ENCODE assay signal across 8 mouse cellular contexts in the genomic region with DNA sequence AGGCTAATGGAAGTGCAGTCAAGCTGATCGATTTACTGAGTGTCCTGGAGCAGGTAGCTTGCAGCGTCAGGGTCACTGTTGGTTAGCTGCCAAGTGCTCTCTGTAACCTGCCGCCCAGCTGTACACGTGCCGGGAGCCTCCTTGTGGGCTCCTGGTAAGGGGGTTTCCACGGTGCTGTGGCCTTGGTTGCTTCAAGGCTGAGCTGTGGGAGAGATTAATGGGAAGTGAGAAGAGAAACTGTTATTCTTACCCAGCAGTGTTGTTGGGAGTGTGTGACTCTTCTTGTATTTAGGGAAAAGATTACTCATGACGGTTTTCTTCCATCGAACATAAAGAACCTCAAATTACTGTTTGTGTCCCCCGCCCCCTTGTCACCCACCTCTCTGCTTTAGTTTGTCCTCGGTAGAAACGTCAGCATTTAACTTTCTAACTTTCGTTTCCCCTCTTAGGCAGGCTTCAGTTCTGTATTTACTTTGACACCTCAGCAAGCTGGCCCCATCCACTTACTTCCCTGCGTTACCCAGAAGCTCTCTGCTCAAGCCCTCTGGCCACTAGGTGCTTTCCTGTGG.
A peak's percentile ranks its signal among the peaks of the same experiment; 100 is the strongest.
DNase-seq lines count a peak whose midpoint lies in the region; ATAC-seq and TF ChIP-seq lines count a peak whose summit lies in the region.

No protein-coding gene starts in this region.

- peaks cover 5% of the 10 kb centered on the region for H3K4me1 ChIP-seq in midbrain, postnatal 0 days (ENCODE audit: insufficient read depth, low read length)
- H3K4me1 ChIP-seq in midbrain, embryonic 14.5 days (ENCODE audit: control insufficient read depth, insufficient read depth, low read length) = no peaks in the 10 kb centered on the region

- no peaks in the 10 kb centered on the region for H3K36me3 ChIP-seq in midbrain, postnatal 0 days (ENCODE audit: insufficient read depth, low read length)
- 0 out of 2 replicates have a peak, but pooled peaks cover 3% of the 10 kb centered on the region for H3K36me3 ChIP-seq in midbrain, embryonic 14.5 days (ENCODE audit: control insufficient read depth, insufficient read depth, low read length)

- no peak overlapping the region for H3K4me3 ChIP-seq in midbrain, postnatal 0 days (ENCODE audit: low read depth, low read length)
- no peak overlapping the region for H3K4me3 ChIP-seq in midbrain, embryonic 14.5 days (replicated peaks; ENCODE audit: low read depth, low read length)

- no peak overlapping the region for H3K9ac ChIP-seq in midbrain, postnatal 0 days (replicated peaks; ENCODE audit: low read length, poor library complexity, severe bottlenecking)
- no peak overlapping the region for H3K9ac ChIP-seq in midbrain, embryonic 14.5 days (replicated peaks; ENCODE audit: low read length)

- peak; percentile 35 for DNase-seq in midbrain, postnatal 0 days (ENCODE audit: low spot score)
- DNase-seq in midbrain, embryonic 14.5 days = no peak
- peak; percentile 42 for DNase-seq in brain, embryonic 14.5 days (ENCODE audit: low read depth)
- DNase-seq in kidney, postnatal 10 days = peak; percentile 55
- DNase-seq in spleen, adult 12 weeks (ENCODE audit: low spot score) = peak; percentile 24
- no peak for DNase-seq in heart, postnatal 10 days
- DNase-seq in cerebellum, adult 8-10 months = no peak
- no peak for DNase-seq in embryo, embryonic 10.5 days (ENCODE audit: low spot score)

- intact Hi-C loops in heart, postnatal 10 days (cut with DNase I) = no loop called here

- no peak overlapping the region for H3K4me2 ChIP-seq in midbrain, postnatal 0 days (ENCODE audit: low read depth, low read length, poor library complexity, severe bottlenecking)
- H3K4me2 ChIP-seq in midbrain, embryonic 14.5 days (ENCODE audit: low read length) = no peak overlapping the region

- WGBS in midbrain, postnatal 0 days = 72% methylated on average over 13 of the region's 13 CpGs
- 82% methylated on average over 13 of the region's 13 CpGs for WGBS in midbrain, embryonic 14.5 days

- no peaks in the 10 kb centered on the region for H3K27me3 ChIP-seq in midbrain, postnatal 0 days (ENCODE audit: insufficient read depth, low read length)
- H3K27me3 ChIP-seq in midbrain, embryonic 14.5 days (ENCODE audit: control insufficient read depth, insufficient read depth, low read length) = no peaks in the 10 kb centered on the region

- TF ChIP-seq POLR2A in brain, embryonic 14.5 days (IDR thresholded peaks at IDR 0.05; ENCODE audit: borderline replicate concordance, extremely low read depth, insufficient read depth, insufficient read length, poor library complexity, severe bottlenecking) = no peak

- H3K9me3 ChIP-seq in midbrain, postnatal 0 days (ENCODE audit: low read length) = no peaks in the 10 kb centered on the region
- H3K9me3 ChIP-seq in midbrain, embryonic 14.5 days (ENCODE audit: control insufficient read depth, low read length) = no peaks in the 10 kb centered on the region

- H3K27ac ChIP-seq in midbrain, postnatal 0 days (ENCODE audit: low read depth, low read length) = no peak overlapping the region
- no peak overlapping the region for H3K27ac ChIP-seq in midbrain, embryonic 14.5 days (replicated peaks; ENCODE audit: low read depth, low read length)

- no peak for ATAC-seq in midbrain, postnatal 0 days (ENCODE audit: low FRiP score)
- no peak for ATAC-seq in midbrain, embryonic 14.5 days (ENCODE audit: low FRiP score, low TSS enrichment)

- no peak for TF ChIP-seq CTCF in midbrain, postnatal 0 days (IDR thresholded peaks at IDR 0.05)
- no peak for TF ChIP-seq CTCF in brain, embryonic 14.5 days (IDR thresholded peaks at IDR 0.05; ENCODE audit: borderline replicate concordance, extremely low read depth, insufficient read depth, insufficient read length)

Comparison
In these comparisons a context has a peak if more than half of its experiments do, and no peak if none do; other contexts are left out.
1. DNase-seq: peak in midbrain, postnatal 0 days (single experiment), brain, embryonic 14.5 days (single experiment), kidney, postnatal 10 days (single experiment) and spleen, adult 12 weeks (single experiment); none in midbrain, embryonic 14.5 days (single experiment), heart, postnatal 10 days (0 of 2), cerebellum, adult 8-10 months (single experiment) and embryo, embryonic 10.5 days (single experiment).